Mouse (Mus musculus) common myeloid progenitor, adult 5-6 weeks (primary cell): ENCODE measurements around the gene Trpm3. TPM values are rescaled to one million over a fixed set of nuclear protein-coding genes. Genes with fewer than 3 reads are reported as not detected.

ENCODE experiments used
- ATAC-seq: replicated peaks from 2 replicates; pipeline ENCODE4 v1.8.0; 2016; ENCODE audit warnings: low read depth, mild to moderate bottlenecking, moderate TSS enrichment, inconsistent platforms; ENCODE audit not compliant: poor library complexity, severe bottlenecking
- total RNA-seq: library from RNA; stranded (forward); fragments of 200-1000, 187-1606 nt; gene quantifications from 2 replicates; pipeline ENCODE4 v1.2.3, GENCODE M21; 2017

Gene Trpm3
- total RNA-seq, 1 experiment from 2014 or later: 0.18 TPM

GRCm38 (mm10) chr19:22939836-22940235 lies 801.0 kb downstream of the Trpm3 start:
- no peak for ATAC-seq

- ATAC-seq: peak; percentile 68; the same call in 1 of the 2 replicates
Observed at GRCm38 (mm10) chr19:22940487-22940886, 801.6 kb downstream of the Trpm3 start.

- no peak for ATAC-seq
Observed at GRCm38 (mm10) chr19:22940956-22941355, 802.1 kb downstream of the Trpm3 start.

- ATAC-seq: no peak
Observed at GRCm38 (mm10) chr19:22952480-22952879, 813.6 kb downstream of the Trpm3 start.

- no peak for ATAC-seq
Observed at GRCm38 (mm10) chr19:22953191-22953590, 814.3 kb downstream of the Trpm3 start.

GRCm38 (mm10) chr19:22958414-22958813 lies 819.6 kb downstream of the Trpm3 start:
- no peak for ATAC-seq

GRCm38 (mm10) chr19:22960450-22961265 lies 821.8 kb downstream of the Trpm3 start:
- ATAC-seq: no peak

GRCm38 (mm10) chr19:22962001-22962708 lies 823.3 kb downstream of the Trpm3 start:
- no peak for ATAC-seq

GRCm38 (mm10) chr19:22962731-22963130 lies 823.9 kb downstream of the Trpm3 start:
- ATAC-seq: no peak

GRCm38 (mm10) chr19:22963726-22964398 lies 825.0 kb downstream of the Trpm3 start:
- no peak for ATAC-seq

GRCm38 (mm10) chr19:22965470-22965869 lies 826.6 kb downstream of the Trpm3 start:
- ATAC-seq: no peak

GRCm38 (mm10) chr19:22973294-22973693 lies 834.4 kb downstream of the Trpm3 start:
- no peak for ATAC-seq

- ATAC-seq: no peak
Observed at GRCm38 (mm10) chr19:22973727-22974126, 834.9 kb downstream of the Trpm3 start.

- ATAC-seq: no peak
Observed at GRCm38 (mm10) chr19:22975801-22976200, 837.0 kb downstream of the Trpm3 start.

GRCm38 (mm10) chr19:22977508-22977907 lies 838.7 kb downstream of the Trpm3 start:
- no peak for ATAC-seq

- ATAC-seq: peak; percentile 60
Observed at GRCm38 (mm10) chr19:22978763-22979162, 839.9 kb downstream of the Trpm3 start.

- no peak for ATAC-seq
Observed at GRCm38 (mm10) chr19:22979191-22979590, 840.3 kb downstream of the Trpm3 start.

GRCm38 (mm10) chr19:22987914-22988313 lies 849.1 kb downstream of the Trpm3 start:
- no peak for ATAC-seq

- no peak for ATAC-seq
Observed at GRCm38 (mm10) chr19:22993946-22994345, 855.1 kb downstream of the Trpm3 start.

- no peak for ATAC-seq
Observed at GRCm38 (mm10) chr19:22994531-22994930, 855.7 kb downstream of the Trpm3 start.

GRCm38 (mm10) chr19:23000293-23000692 lies 861.4 kb downstream of the Trpm3 start:
- no peak for ATAC-seq
